Mouse (Mus musculus) adrenal gland, postnatal 36 days (tissue): ENCODE measurements around the gene Dcaf15. TPM values are rescaled to one million over a fixed set of nuclear protein-coding genes. Genes with fewer than 3 reads are reported as not detected.
A peak's percentile ranks its signal among the peaks of the same experiment; 100 is the strongest.

ENCODE experiments used
- DNase-seq, 2 experiments: peaks; one replicate each; pipeline ENCODE4 v3.0.0; 2021; ENCODE audit warnings: mixed read lengths in 1 of 2
- microRNA-seq: library from miRNA; unstranded; fragments of <30 nt; microRNA quantifications from one replicate; pipeline ENCODE4 v1.2.0, GENCODE M21; 2021
- total RNA-seq, 2 experiments: library from RNA; stranded (reverse); gene quantifications; 2 replicates each; pipeline ENCODE4 v1.2.3; 2021

Dcaf15 gene
- total RNA-seq, 2 experiments from 2014 or later, result 16.7 to 19.4 TPM

- peak; percentile 98 to 99 for DNase-seq
These were observed 38.2 kb downstream of the Dcaf15 start, which contains the start of gene Rfx1 for GRCm38 (mm10) chr8:84066291-84066930. Gene Rfx1 (plus strand): TSS chr8:84066834.

GRCm38 (mm10) chr8:84065457-84066072 is 39.0 kb downstream of the Dcaf15 start:
- no peak for DNase-seq

DNA sequence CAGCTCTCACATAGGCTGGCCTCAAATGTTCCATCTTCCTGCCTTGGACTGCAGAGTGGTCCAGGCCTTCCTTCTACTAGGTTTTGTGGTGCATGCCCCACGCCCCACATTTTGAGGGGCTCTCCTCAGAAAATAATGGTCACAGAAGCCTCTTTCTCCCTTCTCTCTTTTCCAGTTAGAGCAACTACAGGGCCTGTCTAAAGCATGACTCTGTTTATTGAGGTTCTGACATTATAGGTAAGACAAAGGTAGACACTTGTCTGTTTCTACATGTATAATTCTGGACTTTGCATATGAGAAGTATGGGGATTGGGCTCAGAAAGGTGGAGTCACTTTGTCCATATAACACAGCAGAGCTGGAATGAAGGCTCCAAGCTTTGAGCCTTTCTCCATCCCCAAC is 39.5 kb downstream of the Dcaf15 start, which contains the start of gene Gm10643:
Gene Gm10643, minus strand, starts transcription at position 101 of the 400 bp plus-strand sequence.
- no peak for DNase-seq

DNA sequence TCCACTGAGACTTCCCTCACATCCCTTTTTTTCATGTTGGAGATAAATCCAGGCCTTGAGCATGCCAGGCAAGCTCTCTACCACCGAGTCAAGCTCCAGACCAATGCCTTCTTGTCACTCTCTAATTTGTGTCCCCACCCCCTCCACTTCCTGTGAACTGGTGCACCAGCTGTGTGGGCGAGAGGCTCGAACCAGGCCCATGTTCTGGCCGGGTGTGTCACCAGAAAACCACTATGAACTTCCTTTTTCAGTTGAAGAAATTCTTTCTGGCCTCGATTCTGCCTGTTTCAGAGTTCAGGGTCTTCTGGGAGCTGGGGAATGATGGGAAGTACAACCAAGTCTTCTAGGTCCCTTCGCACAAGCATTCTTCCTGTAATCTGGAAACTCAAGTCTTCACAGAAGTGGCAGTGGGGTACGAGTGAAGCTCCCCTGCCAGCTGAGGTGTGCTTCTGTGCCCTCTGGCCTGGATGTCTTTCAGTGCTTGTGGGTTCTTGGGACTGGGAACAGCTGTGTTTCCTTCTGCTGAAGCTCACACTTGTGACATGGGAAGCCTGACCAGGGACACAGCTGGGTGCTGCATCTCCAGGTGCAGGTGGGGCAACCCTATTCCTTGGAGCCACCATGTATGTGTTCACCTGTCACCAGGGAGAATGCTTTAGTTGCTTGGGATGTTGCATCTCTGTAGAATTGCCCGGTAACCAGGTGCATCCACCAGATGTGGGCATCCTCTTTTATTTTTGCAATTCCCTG is 40.5 kb downstream of the Dcaf15 start:
- no peak for DNase-seq

- no peak for DNase-seq
These were observed 44.3 kb downstream of the Dcaf15 start for GRCm38 (mm10) chr8:84060245-84060644.

- DNase-seq, result no peak
These were observed 45.3 kb downstream of the Dcaf15 start for GRCm38 (mm10) chr8:84059226-84059625.

GRCm38 (mm10) chr8:84057827-84058226 is 46.7 kb downstream of the Dcaf15 start:
- no peak for DNase-seq

DNA sequence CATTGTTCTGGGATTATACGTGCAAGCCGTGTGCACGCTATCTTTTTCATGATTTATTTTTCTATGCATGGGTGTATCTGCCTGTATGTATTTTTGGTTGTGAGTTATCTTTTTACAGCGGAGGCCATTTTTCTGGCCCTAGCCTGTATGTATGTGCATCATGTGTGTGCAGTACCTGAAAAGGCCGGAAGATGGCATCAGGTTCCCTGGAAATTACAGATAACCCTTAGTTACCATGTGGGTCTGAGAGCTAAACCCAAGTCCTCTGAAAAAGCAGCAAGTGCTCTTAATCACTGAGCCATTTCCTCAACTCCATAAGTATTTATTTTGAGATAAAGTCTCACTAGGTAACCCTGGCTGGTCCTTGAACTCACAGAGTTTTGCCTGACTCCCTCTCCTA is 51.3 kb downstream of the Dcaf15 start:
- DNase-seq, result no peak

GRCm38 (mm10) chr8:84052746-84053145 is 51.8 kb downstream of the Dcaf15 start:
- no peak for DNase-seq

DNA sequence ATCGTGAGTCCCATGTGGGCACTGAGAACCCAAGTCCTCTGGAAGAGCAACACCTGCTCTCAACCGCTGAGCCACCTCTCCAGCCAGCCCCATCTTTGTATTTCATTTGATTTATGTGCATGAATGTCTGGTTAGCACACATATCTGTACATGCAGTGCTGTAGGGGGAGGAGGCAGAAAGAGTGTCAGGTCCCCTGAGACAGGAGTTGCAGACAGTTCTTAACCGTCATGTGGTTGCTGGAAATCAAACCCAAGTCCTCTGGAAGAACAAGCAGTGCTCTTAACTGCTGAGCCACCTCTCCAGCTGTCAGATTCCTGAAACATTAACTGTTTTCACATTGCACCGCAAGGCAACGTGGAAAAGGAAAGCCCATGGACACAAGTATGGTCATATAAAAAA is 56.4 kb downstream of the Dcaf15 start:
- no peak for DNase-seq

Small RNAs within 50 kb of the gene (microRNA-seq; reads per million reads assigned to microRNA genes)
- gene Mir709, result not detected

Other genes starting within 250 kb of the Dcaf15 start
- gene Adgrl1, start 204.7 kb downstream of the Dcaf15 start, total RNA-seq, result 10 to 100 TPM; 62.4 to 73.4 TPM
- 1 to 10 TPM in 1 of 2 experiments, under 1 TPM in 1; 0.46 to 1.9 TPM for gene Gm10644, start 149.6 kb downstream of the Dcaf15 start, total RNA-seq
- gene Asf1b, start 149.3 kb downstream of the Dcaf15 start, total RNA-seq, result 1 to 10 TPM; 3.4 to 4.5 TPM
- gene Prkaca, start 131.8 kb downstream of the Dcaf15 start, total RNA-seq, result 100 to 1,000 TPM; 234 to 305 TPM
- 10 to 100 TPM; 34.2 to 37.2 TPM for gene Samd1, start 107.1 kb downstream of the Dcaf15 start, total RNA-seq
- gene 1700067K01Rik, start 103.3 kb downstream of the Dcaf15 start, total RNA-seq, result under 1 TPM; 0.43 to 0.50 TPM
- not detected for gene 2210011C24Rik, start 92.6 kb downstream of the Dcaf15 start, total RNA-seq
- under 1 TPM; 0.43 to 0.46 TPM for gene Palm3, start 83.3 kb downstream of the Dcaf15 start, total RNA-seq
- gene Il27ra, start 62.2 kb downstream of the Dcaf15 start, total RNA-seq, result 1 to 10 TPM; 2.0 to 2.2 TPM
- gene Rln3, start 59.8 kb downstream of the Dcaf15 start, total RNA-seq, result not detected
- 1 to 10 TPM; 3.1 to 3.2 TPM for gene Gm10643, start 39.6 kb downstream of the Dcaf15 start, total RNA-seq
- gene Rfx1, start 37.9 kb downstream of the Dcaf15 start, total RNA-seq, result 10 to 100 TPM; 13.2 to 19.9 TPM
- gene Podnl1, start 21.2 kb upstream of the Dcaf15 start, total RNA-seq, result under 1 TPM; 0.13 to 0.46 TPM
- 10 to 100 TPM; 22.6 to 33.9 TPM for gene Cc2d1a, start 43.2 kb upstream of the Dcaf15 start, total RNA-seq
- under 1 TPM; 0.46 to 0.76 TPM for gene 4930432K21Rik, start 43.3 kb upstream of the Dcaf15 start, total RNA-seq
- gene Nanos3, start 80.4 kb upstream of the Dcaf15 start, total RNA-seq, result 1 to 10 TPM in 1 of 2 experiments, not detected in 1; 2.3 TPM
- gene Zswim4, start 132.3 kb upstream of the Dcaf15 start, total RNA-seq, result 10 to 100 TPM; 40.1 to 47.6 TPM
- 100 to 1,000 TPM; 267 to 283 TPM for gene D8Ertd738e, start 145.0 kb upstream of the Dcaf15 start, total RNA-seq
- 10 to 100 TPM; 29.0 to 45.3 TPM for gene Mri1, start 152.6 kb upstream of the Dcaf15 start, total RNA-seq
- 10 to 100 TPM; 20.2 to 23.0 TPM for gene Ccdc130, start 165.6 kb upstream of the Dcaf15 start, total RNA-seq